ENCODE assay signal across 31 mouse cellular contexts in genomic region chr13:25257608-25258007, GRCm38 (mm10). TPM values are rescaled to one million over a fixed set of nuclear protein-coding genes. Genes with fewer than 3 reads are reported as not detected.
A peak's percentile ranks its signal among the peaks of the same experiment; 100 is the strongest.
DNase-seq lines count a peak whose midpoint lies in the region; ATAC-seq and TF ChIP-seq lines count a peak whose summit lies in the region.
"Had no signal": no experiment of that assay in that cellular context is flagged by ENCODE, and none has a peak within 500 bp of the region (broad histone marks: within the 10 kb centered on the region; RNA-seq: fewer than 3 reads in every experiment).

No protein-coding gene starts in this region.

- H3K27me3 ChIP-seq in forebrain, embryonic 16.5 days (replicated peaks; ENCODE audit: control insufficient read depth, insufficient read depth, low read length), result no peaks in the 10 kb centered on the region
- H3K27me3 ChIP-seq in forebrain, embryonic 10.5 days (ENCODE audit: poor library complexity, severe bottlenecking), result no peaks in the 10 kb centered on the region
- H3K27me3 ChIP-seq in hindbrain, embryonic 13.5 days, result no peaks in the 10 kb centered on the region
- H3K27me3 ChIP-seq in hindbrain, embryonic 12.5 days, result no peaks in the 10 kb centered on the region
- no peaks in the 10 kb centered on the region for H3K27me3 ChIP-seq in hindbrain, postnatal 0 days (ENCODE audit: insufficient read depth, low read length)
- no peaks in the 10 kb centered on the region for H3K27me3 ChIP-seq in midbrain, embryonic 14.5 days (ENCODE audit: control insufficient read depth, insufficient read depth, low read length)
- H3K27me3 ChIP-seq: limb, embryonic 12.5 days; liver, embryonic 15.5 days; lung, embryonic 15.5 days; Patski had no signal

- H3K4me2 ChIP-seq in forebrain, embryonic 16.5 days (ENCODE audit: low read length), result no peak overlapping the region
- H3K4me2 ChIP-seq in hindbrain, embryonic 13.5 days, result no peak overlapping the region
- no peak overlapping the region for H3K4me2 ChIP-seq in hindbrain, embryonic 12.5 days (replicated peaks)
- H3K4me2 ChIP-seq in hindbrain, postnatal 0 days (ENCODE audit: low read depth, low read length), result no peak overlapping the region
- no peak overlapping the region for H3K4me2 ChIP-seq in midbrain, embryonic 14.5 days (ENCODE audit: low read length)
- H3K4me2 ChIP-seq: limb, embryonic 12.5 days; liver, embryonic 15.5 days; lung, embryonic 15.5 days; midbrain, embryonic 11.5 days had no signal

- H3K9ac ChIP-seq in forebrain, embryonic 16.5 days (replicated peaks; ENCODE audit: low read depth, low read length), result no peak overlapping the region
- H3K9ac ChIP-seq in hindbrain, embryonic 13.5 days, result no peak overlapping the region
- no peak overlapping the region for H3K9ac ChIP-seq in hindbrain, embryonic 12.5 days
- no peak overlapping the region for H3K9ac ChIP-seq in hindbrain, postnatal 0 days (replicated peaks; ENCODE audit: low read length)
- no peak overlapping the region for H3K9ac ChIP-seq in midbrain, embryonic 14.5 days (replicated peaks; ENCODE audit: low read length)
- H3K9ac ChIP-seq: limb, embryonic 12.5 days; liver, embryonic 15.5 days; lung, embryonic 15.5 days had no signal

- no peaks in the 10 kb centered on the region for H3K36me3 ChIP-seq in forebrain, embryonic 16.5 days (ENCODE audit: control insufficient read depth, insufficient read depth)
- no peaks in the 10 kb centered on the region for H3K36me3 ChIP-seq in forebrain, embryonic 10.5 days (replicated peaks)
- H3K36me3 ChIP-seq in hindbrain, embryonic 13.5 days, result peaks cover 16% of the 10 kb centered on the region
- no peaks in the 10 kb centered on the region for H3K36me3 ChIP-seq in hindbrain, embryonic 12.5 days
- no peaks in the 10 kb centered on the region for H3K36me3 ChIP-seq in hindbrain, postnatal 0 days (ENCODE audit: insufficient read depth, low read length)
- H3K36me3 ChIP-seq in midbrain, embryonic 14.5 days (ENCODE audit: control insufficient read depth, insufficient read depth, low read length), result no peaks in the 10 kb centered on the region
- H3K36me3 ChIP-seq: limb, embryonic 12.5 days; liver, embryonic 15.5 days; lung, embryonic 15.5 days had no signal

- H3K27ac ChIP-seq in forebrain, embryonic 16.5 days (ENCODE audit: low read length), result no peak overlapping the region
- H3K27ac ChIP-seq in forebrain, embryonic 10.5 days, result no peak overlapping the region
- no peak overlapping the region; the same call in 1 of the 2 replicates for H3K27ac ChIP-seq in hindbrain, embryonic 13.5 days
- no peak overlapping the region for H3K27ac ChIP-seq in hindbrain, embryonic 12.5 days
- H3K27ac ChIP-seq in hindbrain, postnatal 0 days, result no peak overlapping the region
- no peak overlapping the region for H3K27ac ChIP-seq in midbrain, embryonic 14.5 days (replicated peaks; ENCODE audit: low read depth, low read length)
- H3K27ac ChIP-seq: gastrocnemius, adult 2 months; limb, embryonic 12.5 days; liver, embryonic 15.5 days; lung, embryonic 15.5 days; stomach, postnatal 0 days had no signal

- WGBS in forebrain, embryonic 16.5 days, result 76% methylated on average over 6 of the region's 6 CpGs
- WGBS in forebrain, embryonic 10.5 days, result 86% methylated on average over 6 of the region's 6 CpGs
- 86% methylated on average over 6 of the region's 6 CpGs for WGBS in hindbrain, embryonic 13.5 days
- WGBS in hindbrain, embryonic 12.5 days, result 85% methylated on average over 6 of the region's 6 CpGs
- WGBS in hindbrain, postnatal 0 days, result 64% methylated on average over 6 of the region's 6 CpGs
- WGBS in midbrain, embryonic 14.5 days, result 86% methylated on average over 6 of the region's 6 CpGs

- no peaks in the 10 kb centered on the region for H3K4me1 ChIP-seq in forebrain, embryonic 16.5 days (replicated peaks; ENCODE audit: control insufficient read depth, insufficient read depth, low read length)
- 0 out of 2 replicates have a peak, but pooled peaks cover 5% of the 10 kb centered on the region for H3K4me1 ChIP-seq in forebrain, embryonic 10.5 days
- H3K4me1 ChIP-seq in hindbrain, embryonic 13.5 days (replicated peaks), result no peaks in the 10 kb centered on the region
- no peaks in the 10 kb centered on the region for H3K4me1 ChIP-seq in hindbrain, embryonic 12.5 days
- no peaks in the 10 kb centered on the region for H3K4me1 ChIP-seq in hindbrain, postnatal 0 days (ENCODE audit: insufficient read depth, low read length)
- no peaks in the 10 kb centered on the region for H3K4me1 ChIP-seq in midbrain, embryonic 14.5 days (ENCODE audit: control insufficient read depth, insufficient read depth, low read length)
- H3K4me1 ChIP-seq: liver, embryonic 15.5 days; lung, embryonic 15.5 days had no signal

- no peak for DNase-seq in forebrain, embryonic 10.5 days (ENCODE audit: extremely low spot score, low spot score)
- peak; percentile 49 for DNase-seq in brain, adult 2 months (ENCODE audit: low read depth, low spot score)
- peak; percentile 29 for DNase-seq in hindbrain, postnatal 0 days (ENCODE audit: low spot score)
- DNase-seq in midbrain, embryonic 14.5 days, result no peak
- DNase-seq in kidney, adult 18-20 months, result no peak
- DNase-seq: adrenal gland, postnatal 10 days; cerebellum, adult 18-20 months; gastrocnemius, adult 2 months; heart, postnatal 14 days; kidney, postnatal 14 days; layer of hippocampus, adult 9-11 months; lung, postnatal 36 days; right cerebral cortex, postnatal 4 days; thymus, adult 18-20 months; thymus, postnatal 25 days had no signal

- peak; percentile 64; the same call in 1 of the 2 replicates for ATAC-seq in forebrain, embryonic 16.5 days
- ATAC-seq in hindbrain, embryonic 13.5 days (ENCODE audit: low FRiP score), result peak; percentile 63
- ATAC-seq in hindbrain, embryonic 12.5 days (ENCODE audit: low FRiP score), result no peak
- peak; percentile 66; the same call in 1 of the 2 replicates for ATAC-seq in hindbrain, postnatal 0 days
- no peak for ATAC-seq in midbrain, embryonic 14.5 days (ENCODE audit: low FRiP score, low TSS enrichment)
- ATAC-seq: intestine, postnatal 0 days; Patski had no signal

- H3K9me3 ChIP-seq in forebrain, embryonic 16.5 days (ENCODE audit: control insufficient read depth, low read length), result no peaks in the 10 kb centered on the region
- H3K9me3 ChIP-seq in forebrain, embryonic 10.5 days, result no peaks in the 10 kb centered on the region
- no peaks in the 10 kb centered on the region for H3K9me3 ChIP-seq in hindbrain, embryonic 13.5 days
- no peaks in the 10 kb centered on the region for H3K9me3 ChIP-seq in hindbrain, embryonic 12.5 days (replicated peaks)
- no peaks in the 10 kb centered on the region for H3K9me3 ChIP-seq in hindbrain, postnatal 0 days (ENCODE audit: low read length)
- H3K9me3 ChIP-seq in midbrain, embryonic 14.5 days (ENCODE audit: control insufficient read depth, low read length), result no peaks in the 10 kb centered on the region
- H3K9me3 ChIP-seq: limb, embryonic 12.5 days; liver, embryonic 15.5 days; lung, embryonic 15.5 days had no signal

- no peak overlapping the region for H3K4me3 ChIP-seq in forebrain, embryonic 16.5 days (replicated peaks; ENCODE audit: low read length)
- H3K4me3 ChIP-seq in forebrain, embryonic 10.5 days, result no peak overlapping the region
- no peak overlapping the region for H3K4me3 ChIP-seq in hindbrain, embryonic 13.5 days
- H3K4me3 ChIP-seq in hindbrain, embryonic 12.5 days, result no peak overlapping the region
- no peak overlapping the region for H3K4me3 ChIP-seq in hindbrain, postnatal 0 days (ENCODE audit: low read length)
- no peak overlapping the region for H3K4me3 ChIP-seq in midbrain, embryonic 14.5 days (replicated peaks; ENCODE audit: low read depth, low read length)
- H3K4me3 ChIP-seq: gastrocnemius, adult 2 months; limb, embryonic 12.5 days; liver, embryonic 15.5 days; lung, embryonic 15.5 days; myocyte had no signal

- TF ChIP-seq CTCF in hindbrain, postnatal 0 days (IDR thresholded peaks at IDR 0.05; ENCODE audit: low read depth), result no peak

RNA-seq across cellular contexts. Expression of gene Nrsn1, which starts 12.7 kb away (rescaled TPM):
- polyA plus RNA-seq in forebrain, embryonic 16.5 days (2015; fragmentation: Nextera tagmentation; extraction: Ambion mirVana), result 32.9 and 40.0 TPM in 2 replicates
- polyA plus RNA-seq in forebrain, embryonic 10.5 days (2016; fragmentation: Nextera tagmentation; extraction: Ambion mirVana), result 6.0 and 6.4 TPM in 2 replicates
- 55.1 and 55.2 TPM in 2 replicates for polyA plus RNA-seq in hindbrain, embryonic 13.5 days (2015; fragmentation: Nextera tagmentation; extraction: Ambion mirVana)
- polyA plus RNA-seq in hindbrain, embryonic 12.5 days (2016; fragmentation: Nextera tagmentation; extraction: Ambion mirVana), result 18.7 and 24.6 TPM in 2 replicates
- total RNA-seq in hindbrain, postnatal 0 days (2014; rRNA removed), result 22.0 and 26.2 TPM in 2 replicates
- polyA plus RNA-seq in hindbrain, postnatal 0 days (2015; fragmentation: Nextera tagmentation; extraction: Ambion mirVana), result 75.5 and 75.7 TPM in 2 replicates
- polyA plus RNA-seq in midbrain, embryonic 14.5 days (2014; fragmentation: Nextera tagmentation; extraction: Ambion mirVana), result 59.5 and 60.1 TPM in 2 replicates
- total RNA-seq: gastrocnemius, adult 2 months; liver, adult 2 months; megakaryocyte, adult 5-6 weeks; MEL; neutrophil, adult 5-6 weeks had no signal
- polyA plus RNA-seq: liver, adult 2 months; liver, embryonic 15.5 days; spleen, adult 2 months had no signal

Comparison
In these comparisons a context has a peak if more than half of its experiments do, and no peak if none do; other contexts are left out.
1. ATAC-seq: peak in forebrain, embryonic 16.5 days (single experiment), hindbrain, embryonic 13.5 days (single experiment) and hindbrain, postnatal 0 days (single experiment); none in hindbrain, embryonic 12.5 days (single experiment) and midbrain, embryonic 14.5 days (single experiment).
2. DNase-seq: peak in brain, adult 2 months (single experiment) and hindbrain, postnatal 0 days (single experiment); none in forebrain, embryonic 10.5 days (single experiment), midbrain, embryonic 14.5 days (single experiment) and kidney, adult 18-20 months (single experiment).